Mouse (Mus musculus): ENCODE data around the gene Nkd1. TPM values are rescaled to one million over a fixed set of nuclear protein-coding genes. Genes with fewer than 3 reads are reported as not detected.

The Nkd1 gene
- polyA plus RNA-seq, 1 experiment, result 68.5 TPM

- DNase-seq (ENCODE audit: low read depth), result peak; percentile 98
- TF ChIP-seq POLR2A (IDR thresholded peaks at IDR 0.05; ENCODE audit: borderline replicate concordance, extremely low read depth, insufficient read depth, insufficient read length, poor library complexity, severe bottlenecking) (no peak), CTCF (IDR thresholded peaks at IDR 0.05; ENCODE audit: borderline replicate concordance, extremely low read depth, insufficient read depth, insufficient read length) (no peak)
Measured at GRCm38 (mm10) chr8:88604065-88605038, 83.2 kb downstream of the Nkd1 start.

GRCm38 (mm10) chr8:88605361-88606040 lies 84.3 kb downstream of the Nkd1 start:
- DNase-seq (ENCODE audit: low read depth), result peak; percentile 40
- TF ChIP-seq CTCF (IDR thresholded peaks at IDR 0.05; ENCODE audit: borderline replicate concordance, extremely low read depth, insufficient read depth, insufficient read length) (no peak), POLR2A (IDR thresholded peaks at IDR 0.05; ENCODE audit: borderline replicate concordance, extremely low read depth, insufficient read depth, insufficient read length, poor library complexity, severe bottlenecking) (no peak)

GRCm38 (mm10) chr8:88609036-88609435 lies 87.9 kb downstream of the Nkd1 start:
- TF ChIP-seq POLR2A (IDR thresholded peaks at IDR 0.05; ENCODE audit: borderline replicate concordance, extremely low read depth, insufficient read depth, insufficient read length, poor library complexity, severe bottlenecking), result no peak
- no peak for TF ChIP-seq CTCF (IDR thresholded peaks at IDR 0.05; ENCODE audit: borderline replicate concordance, extremely low read depth, insufficient read depth, insufficient read length)
- DNase-seq (ENCODE audit: low read depth), result no peak

DNA sequence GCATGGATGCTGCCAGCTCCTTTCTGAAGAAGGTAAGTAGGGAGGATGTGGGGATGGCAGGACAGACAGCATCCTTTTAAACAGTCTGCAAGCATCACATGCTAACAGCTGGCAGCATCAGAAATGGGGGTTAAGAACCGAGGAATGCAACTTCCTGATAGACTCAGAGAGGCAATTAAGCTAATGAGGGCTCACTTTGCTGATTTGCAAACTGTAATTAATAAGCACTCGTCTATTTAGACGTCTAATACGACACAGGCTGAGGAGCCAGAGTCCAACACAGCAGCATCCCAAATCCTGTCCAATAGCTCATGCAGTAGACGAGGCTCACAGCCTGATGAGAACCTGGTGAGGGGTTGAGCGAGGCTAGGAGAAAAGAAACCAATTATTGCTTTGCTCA lies 89.1 kb downstream of the Nkd1 start:
- DNase-seq (ENCODE audit: low read depth), result peak; percentile 66

GRCm38 (mm10) chr8:88614981-88615380 lies 93.8 kb downstream of the Nkd1 start:
- TF ChIP-seq CTCF (IDR thresholded peaks at IDR 0.05; ENCODE audit: borderline replicate concordance, extremely low read depth, insufficient read depth, insufficient read length) (no peak), POLR2A (IDR thresholded peaks at IDR 0.05; ENCODE audit: borderline replicate concordance, extremely low read depth, insufficient read depth, insufficient read length, poor library complexity, severe bottlenecking) (no peak)
- DNase-seq (ENCODE audit: low read depth), result peak; percentile 17

More for the DNA sequence above, 89.1 kb downstream of the Nkd1 start:
- no peak for TF ChIP-seq POLR2A (IDR thresholded peaks at IDR 0.05; ENCODE audit: borderline replicate concordance, extremely low read depth, insufficient read depth, insufficient read length, poor library complexity, severe bottlenecking)
- no peak for TF ChIP-seq CTCF (IDR thresholded peaks at IDR 0.05; ENCODE audit: borderline replicate concordance, extremely low read depth, insufficient read depth, insufficient read length)

DNA sequence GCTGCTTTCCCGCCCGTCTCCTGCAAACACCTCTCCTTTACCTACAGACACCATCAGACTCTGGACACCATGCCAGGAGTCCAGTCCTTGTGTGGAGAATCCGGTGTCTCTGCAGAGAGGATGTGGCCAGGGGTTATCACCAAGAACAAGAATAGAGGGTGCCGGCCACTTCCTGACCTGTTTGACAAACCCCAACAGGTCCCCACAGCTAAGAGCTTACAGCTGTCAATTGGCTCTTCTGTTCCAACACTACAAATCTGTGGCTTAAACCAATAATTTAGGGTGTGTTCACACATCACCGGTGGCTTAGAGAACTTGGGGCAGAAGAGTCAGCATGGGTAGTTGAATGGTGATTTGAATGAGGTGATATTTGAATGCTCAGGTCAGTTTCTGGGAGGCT lies 97.5 kb downstream of the Nkd1 start:
- DNase-seq (ENCODE audit: low read depth), result no peak
- TF ChIP-seq CTCF (IDR thresholded peaks at IDR 0.05; ENCODE audit: borderline replicate concordance, extremely low read depth, insufficient read depth, insufficient read length), result no peak
- no peak for TF ChIP-seq POLR2A (IDR thresholded peaks at IDR 0.05; ENCODE audit: borderline replicate concordance, extremely low read depth, insufficient read depth, insufficient read length, poor library complexity, severe bottlenecking)

GRCm38 (mm10) chr8:88619513-88619912 lies 98.4 kb downstream of the Nkd1 start:
- no peak for DNase-seq (ENCODE audit: low read depth)
- TF ChIP-seq POLR2A (IDR thresholded peaks at IDR 0.05; ENCODE audit: borderline replicate concordance, extremely low read depth, insufficient read depth, insufficient read length, poor library complexity, severe bottlenecking) (no peak), CTCF (IDR thresholded peaks at IDR 0.05; ENCODE audit: borderline replicate concordance, extremely low read depth, insufficient read depth, insufficient read length) (peak; percentile 24; the same call in 1 of the 2 replicates)

- DNase-seq (ENCODE audit: low read depth), result no peak
- TF ChIP-seq POLR2A (IDR thresholded peaks at IDR 0.05; ENCODE audit: borderline replicate concordance, extremely low read depth, insufficient read depth, insufficient read length, poor library complexity, severe bottlenecking), result no peak
- no peak for TF ChIP-seq CTCF (IDR thresholded peaks at IDR 0.05; ENCODE audit: borderline replicate concordance, extremely low read depth, insufficient read depth, insufficient read length)
Measured at GRCm38 (mm10) chr8:88620931-88621330, 99.8 kb downstream of the Nkd1 start.

GRCm38 (mm10) chr8:88621408-88621807 lies 100.3 kb downstream of the Nkd1 start:
- peak; percentile 97 for TF ChIP-seq CTCF (IDR thresholded peaks at IDR 0.05; ENCODE audit: borderline replicate concordance, extremely low read depth, insufficient read depth, insufficient read length)
- no peak for TF ChIP-seq POLR2A (IDR thresholded peaks at IDR 0.05; ENCODE audit: borderline replicate concordance, extremely low read depth, insufficient read depth, insufficient read length, poor library complexity, severe bottlenecking)
- DNase-seq (ENCODE audit: low read depth), result peak; percentile 82

- TF ChIP-seq POLR2A (IDR thresholded peaks at IDR 0.05; ENCODE audit: borderline replicate concordance, extremely low read depth, insufficient read depth, insufficient read length, poor library complexity, severe bottlenecking) (no peak), CTCF (IDR thresholded peaks at IDR 0.05; ENCODE audit: borderline replicate concordance, extremely low read depth, insufficient read depth, insufficient read length) (no peak)
- DNase-seq (ENCODE audit: low read depth), result peak; percentile 47
Measured at GRCm38 (mm10) chr8:88623351-88623750, 102.2 kb downstream of the Nkd1 start.

DNA sequence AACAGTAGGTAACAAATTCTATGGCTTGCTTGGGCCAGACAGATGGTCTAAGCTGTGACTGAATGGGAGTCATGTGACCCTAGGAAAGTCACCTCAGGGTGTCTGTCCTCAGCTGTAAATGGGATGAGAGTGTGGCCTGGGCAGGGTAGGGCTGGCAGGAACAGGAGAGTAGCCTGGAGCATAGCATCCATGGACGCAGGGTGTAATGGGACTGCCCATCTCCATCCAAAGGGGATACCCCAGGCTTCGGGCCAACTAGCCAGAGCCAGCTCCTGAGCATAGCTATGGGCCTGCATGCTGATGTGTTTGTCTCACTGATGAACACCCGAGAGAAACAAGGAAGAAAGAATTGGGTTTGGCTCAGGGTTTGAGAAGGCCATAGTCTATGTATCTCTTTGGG lies 103.1 kb downstream of the Nkd1 start:
- no peak for TF ChIP-seq CTCF (IDR thresholded peaks at IDR 0.05; ENCODE audit: borderline replicate concordance, extremely low read depth, insufficient read depth, insufficient read length)
- no peak for TF ChIP-seq POLR2A (IDR thresholded peaks at IDR 0.05; ENCODE audit: borderline replicate concordance, extremely low read depth, insufficient read depth, insufficient read length, poor library complexity, severe bottlenecking)
- DNase-seq (ENCODE audit: low read depth), result no peak

Measured in brain, embryonic 14.5 days (tissue).